Mouse (Mus musculus) left cerebral cortex, adult 8-10 months (tissue): ENCODE measurements at regions not wholly inside any gene's neighbourhood (a gene's known extent, or its start where the extent isn't known, plus 50 kb on each side); places are given as distances from the start of the nearest gene placed in this dataset.

ENCODE experiments used
- DNase-seq, 2 experiments: peaks; one replicate each; pipeline ENCODE4 v3.0.0; 2022; ENCODE audit warnings: low spot score in 2 of 2

- DNase-seq, result no peak
These were observed 140.2 kb upstream of the Hmga2 start for GRCm38 (mm10) chr10:120616406-120617015.

GRCm38 (mm10) chr10:120612351-120612750 lies 136.1 kb upstream of the Hmga2 start:
- no peak for DNase-seq

GRCm38 (mm10) chr10:120610076-120610475 lies 133.8 kb upstream of the Hmga2 start:
- DNase-seq, result peak; percentile 5 to 12

GRCm38 (mm10) chr10:120604506-120604905 lies 128.2 kb upstream of the Hmga2 start:
- DNase-seq, result no peak

- DNase-seq, result no peak
These were observed 126.9 kb upstream of the Hmga2 start for GRCm38 (mm10) chr10:120603167-120603566.

- peak in 1 of 2 experiments; percentile 13 for DNase-seq
These were observed 124.5 kb upstream of the Hmga2 start for GRCm38 (mm10) chr10:120600735-120601134.

- DNase-seq, result no peak
These were observed 123.3 kb upstream of the Hmga2 start for GRCm38 (mm10) chr10:120599551-120599950.

- DNase-seq, result no peak
These were observed 121.1 kb upstream of the Hmga2 start for GRCm38 (mm10) chr10:120597320-120597887.

GRCm38 (mm10) chr10:120595145-120595544 lies 118.9 kb upstream of the Hmga2 start:
- DNase-seq, result no peak

- no peak for DNase-seq
These were observed 117.6 kb upstream of the Hmga2 start for GRCm38 (mm10) chr10:120593876-120594275.

- DNase-seq, result no peak
These were observed 113.4 kb upstream of the Hmga2 start for GRCm38 (mm10) chr10:120589659-120590058.

GRCm38 (mm10) chr10:120587854-120588633 lies 111.8 kb upstream of the Hmga2 start:
- no peak for DNase-seq

- no peak for DNase-seq
These were observed 110.9 kb upstream of the Hmga2 start for GRCm38 (mm10) chr10:120587179-120587578.

- no peak for DNase-seq
These were observed 106.2 kb upstream of the Hmga2 start for GRCm38 (mm10) chr10:120582497-120582896.

GRCm38 (mm10) chr10:120581547-120581946 lies 105.3 kb upstream of the Hmga2 start:
- no peak for DNase-seq

GRCm38 (mm10) chr10:120576886-120577285 lies 100.6 kb upstream of the Hmga2 start:
- no peak for DNase-seq

GRCm38 (mm10) chr10:120576148-120576547 lies 99.9 kb upstream of the Hmga2 start:
- DNase-seq, result no peak

GRCm38 (mm10) chr10:120571340-120571739 lies 95.1 kb upstream of the Hmga2 start:
- DNase-seq, result no peak

- no peak for DNase-seq
These were observed 89.7 kb upstream of the Hmga2 start for GRCm38 (mm10) chr10:120565992-120566391.

- DNase-seq, result no peak
These were observed 88.6 kb upstream of the Hmga2 start for GRCm38 (mm10) chr10:120564859-120565258.

- no peak for DNase-seq
These were observed 87.7 kb upstream of the Hmga2 start for GRCm38 (mm10) chr10:120563926-120564325.

GRCm38 (mm10) chr10:120561821-120562220 lies 85.6 kb upstream of the Hmga2 start:
- DNase-seq, result no peak
